Comparison of ENCODE assay signal across 9 mouse cellular contexts in genomic region chr6:17925267-17925666, GRCm38 (mm10).
DNase-seq lines count a peak whose midpoint lies in the region; ATAC-seq and TF ChIP-seq lines count a peak whose summit lies in the region.
"Had no signal": no experiment of that assay in that cellular context is flagged by ENCODE, and none has a peak within 500 bp of the region (broad histone marks: within the 10 kb centered on the region; RNA-seq: fewer than 3 reads in every experiment).

No protein-coding gene starts in this region.

- no peak overlapping the region for H3K27ac ChIP-seq in forebrain, postnatal 0 days (ENCODE audit: low read depth, low read length)
- no peak overlapping the region for H3K27ac ChIP-seq in forebrain, embryonic 13.5 days
- H3K27ac ChIP-seq in stomach, postnatal 0 days (replicated peaks): no peak overlapping the region

- no peak overlapping the region for H3K9ac ChIP-seq in forebrain, postnatal 0 days
- H3K9ac ChIP-seq in forebrain, embryonic 13.5 days: no peak overlapping the region
- H3K9ac ChIP-seq in stomach, postnatal 0 days (ENCODE audit: low read length): no peak overlapping the region

- TF ChIP-seq EP300 in stomach, postnatal 0 days (optimal IDR thresholded peaks at IDR 0.05): no peak

- intact Hi-C loops in left cerebral cortex, postnatal 25 days (cut with DNase I): loop anchor here (5.0 kb wide), 1 partner anchor 152 kb away; no protein-coding TSS in a partner anchor

- H3K9me3 ChIP-seq in forebrain, postnatal 0 days (ENCODE audit: low read length): no peaks in the 10 kb centered on the region
- no peaks in the 10 kb centered on the region for H3K9me3 ChIP-seq in forebrain, embryonic 13.5 days (replicated peaks)
- H3K9me3 ChIP-seq in stomach, postnatal 0 days (ENCODE audit: control insufficient read depth, low read length): no peaks in the 10 kb centered on the region

- peaks cover 9% of the 10 kb centered on the region for H3K36me3 ChIP-seq in forebrain, postnatal 0 days (ENCODE audit: insufficient read depth)
- H3K36me3 ChIP-seq in forebrain, embryonic 13.5 days (ENCODE audit: poor library complexity, severe bottlenecking): peaks cover 22% of the 10 kb centered on the region
- peaks cover 2% of the 10 kb centered on the region; the same call in 1 of the 2 replicates for H3K36me3 ChIP-seq in stomach, postnatal 0 days (ENCODE audit: control insufficient read depth, insufficient read depth, low read length)

- 0 out of 2 replicates have a peak, but pooled peaks cover 3% of the 10 kb centered on the region for H3K4me1 ChIP-seq in forebrain, postnatal 0 days (ENCODE audit: insufficient read depth)
- peaks cover 4% of the 10 kb centered on the region; the same call in 1 of the 2 replicates for H3K4me1 ChIP-seq in forebrain, embryonic 13.5 days
- H3K4me1 ChIP-seq in stomach, postnatal 0 days (replicated peaks; ENCODE audit: control insufficient read depth, insufficient read depth): no peaks in the 10 kb centered on the region

- no peak overlapping the region for H3K4me3 ChIP-seq in forebrain, postnatal 0 days (ENCODE audit: low read depth, low read length)
- no peak overlapping the region for H3K4me3 ChIP-seq in forebrain, embryonic 13.5 days
- no peak overlapping the region for H3K4me3 ChIP-seq in stomach, postnatal 0 days (ENCODE audit: low read depth, low read length)
- H3K4me3 ChIP-seq: myocyte had no signal

- DNase-seq in forebrain, postnatal 0 days: no peak
- peak; percentile 40 for DNase-seq in urinary bladder, postnatal 14 days (ENCODE audit: low spot score)
- no peak for DNase-seq in urinary bladder, postnatal 4 days (ENCODE audit: low spot score in 2 of 2)
- DNase-seq in kidney, postnatal 36 days: peak; percentile 14 to 51
- DNase-seq in stomach, postnatal 0 days (ENCODE audit: low spot score): peak; percentile 50
- DNase-seq in layer of hippocampus, adult 18-20 months (ENCODE audit: low spot score in 2 of 2): no peak
- DNase-seq in left cerebral cortex, postnatal 25 days (ENCODE audit: low spot score in 2 of 2): no peak

- no peaks in the 10 kb centered on the region for H3K27me3 ChIP-seq in forebrain, postnatal 0 days (ENCODE audit: insufficient read depth, low read length)
- no peaks in the 10 kb centered on the region for H3K27me3 ChIP-seq in forebrain, embryonic 13.5 days
- H3K27me3 ChIP-seq in stomach, postnatal 0 days (ENCODE audit: control insufficient read depth, insufficient read depth, low read length): no peaks in the 10 kb centered on the region

- no peak for ATAC-seq in forebrain, postnatal 0 days
- ATAC-seq in forebrain, embryonic 13.5 days: no peak
- ATAC-seq in stomach, postnatal 0 days (ENCODE audit: low FRiP score, low TSS enrichment): no peak

- TF ChIP-seq CTCF in forebrain, postnatal 0 days (IDR thresholded peaks at IDR 0.05; ENCODE audit: low read depth): peak; percentile 56
- TF ChIP-seq CTCF in stomach, postnatal 0 days (IDR thresholded peaks at IDR 0.05; ENCODE audit: low read depth): peak; percentile 73

- WGBS in forebrain, postnatal 0 days: 48% methylated on average over 4 of the region's 4 CpGs
- 45% methylated on average over 4 of the region's 4 CpGs for WGBS in forebrain, embryonic 13.5 days
- WGBS in stomach, postnatal 0 days: 52% methylated on average over 4 of the region's 4 CpGs

- no peak overlapping the region for H3K4me2 ChIP-seq in forebrain, postnatal 0 days (ENCODE audit: low read depth)
- H3K4me2 ChIP-seq in forebrain, embryonic 13.5 days: no peak overlapping the region
- no peak overlapping the region for H3K4me2 ChIP-seq in stomach, postnatal 0 days (replicated peaks; ENCODE audit: low read depth)

Comparison
In these comparisons a context has a peak if more than half of its experiments do, and no peak if none do; other contexts are left out.
1. DNase-seq: peak in urinary bladder, postnatal 14 days (single experiment), kidney, postnatal 36 days (2 of 2) and stomach, postnatal 0 days (single experiment); none in forebrain, postnatal 0 days (single experiment), urinary bladder, postnatal 4 days (0 of 2), layer of hippocampus, adult 18-20 months (0 of 2) and left cerebral cortex, postnatal 25 days (0 of 2).